Mouse (Mus musculus): ENCODE results near the gene B2m.

DNA sequence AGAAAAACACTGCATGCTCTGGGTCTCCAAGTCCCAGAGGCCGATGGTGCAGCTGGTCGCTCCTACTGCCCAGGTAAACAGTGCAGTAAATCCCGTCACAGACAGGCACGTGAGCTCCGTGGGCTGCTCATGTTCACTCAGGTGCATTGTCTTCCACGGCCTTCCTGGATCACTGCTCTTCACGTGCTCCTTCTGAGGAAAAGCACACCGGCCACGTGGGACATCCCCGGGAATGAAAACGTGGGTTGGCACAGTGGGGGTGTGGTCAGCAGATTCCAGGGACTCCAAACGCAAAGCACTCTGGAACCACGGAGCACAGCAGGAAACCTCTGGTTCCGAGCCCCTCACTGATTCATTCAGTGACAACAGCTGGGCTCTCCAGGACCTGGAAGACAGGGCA, 39.4 kb upstream of the B2m start:
- TF ChIP-seq FLI1 (IDR thresholded peaks at IDR 0.05; ENCODE audit: low read length) = no peak
- TF ChIP-seq GATA1 (IDR thresholded peaks at IDR 0.05; ENCODE audit: borderline replicate concordance, low read length) = no peak

All from megakaryocyte, embryonic 14.5 days (primary cell).